Mouse (Mus musculus) gastrocnemius, postnatal 36 days (tissue): ENCODE results near the gene Alg5. TPM values are rescaled to one million over a fixed set of nuclear protein-coding genes. Genes with fewer than 3 reads are reported as not detected.

Experiments used
- DNase-seq, 2 experiments: peaks; one replicate each; pipeline ENCODE4 v3.0.0; 2022
- intact Hi-C: fragments of 180-260 bp; cut with DNase I; formaldehyde crosslinking; loops from one replicate; pipeline ENCODE4 v1.15.1; 2025
- total RNA-seq, 2 experiments: library from RNA; stranded (reverse); gene quantifications; 2 replicates each; pipeline ENCODE4 v1.2.3; 2021

Alg5 gene
- total RNA-seq, 2 experiments from 2014 or later, result 7.5 to 8.0 TPM

DNA sequence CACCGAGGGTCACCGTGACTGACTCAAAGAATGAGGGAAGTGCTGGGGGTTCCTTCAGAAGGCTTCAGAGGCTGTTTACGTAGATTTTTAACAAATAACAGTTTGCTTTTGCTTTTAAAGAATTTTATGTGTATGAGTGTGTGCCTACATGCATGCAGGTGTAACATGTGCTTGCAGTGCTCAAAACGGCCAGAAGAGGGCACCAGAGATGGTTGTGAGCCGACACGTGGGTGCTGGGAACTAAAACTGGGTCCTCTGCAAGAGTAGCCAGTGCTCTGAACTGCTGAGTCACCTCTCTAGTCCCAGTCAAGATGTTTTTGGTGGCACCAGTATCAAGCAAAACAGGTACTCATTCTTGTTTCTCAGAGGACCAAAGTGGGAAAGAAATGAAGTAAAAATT lies 38.3 kb downstream of the Alg5 start:
- intact Hi-C loops, result no loop called here
- DNase-seq, result no peak

DNA sequence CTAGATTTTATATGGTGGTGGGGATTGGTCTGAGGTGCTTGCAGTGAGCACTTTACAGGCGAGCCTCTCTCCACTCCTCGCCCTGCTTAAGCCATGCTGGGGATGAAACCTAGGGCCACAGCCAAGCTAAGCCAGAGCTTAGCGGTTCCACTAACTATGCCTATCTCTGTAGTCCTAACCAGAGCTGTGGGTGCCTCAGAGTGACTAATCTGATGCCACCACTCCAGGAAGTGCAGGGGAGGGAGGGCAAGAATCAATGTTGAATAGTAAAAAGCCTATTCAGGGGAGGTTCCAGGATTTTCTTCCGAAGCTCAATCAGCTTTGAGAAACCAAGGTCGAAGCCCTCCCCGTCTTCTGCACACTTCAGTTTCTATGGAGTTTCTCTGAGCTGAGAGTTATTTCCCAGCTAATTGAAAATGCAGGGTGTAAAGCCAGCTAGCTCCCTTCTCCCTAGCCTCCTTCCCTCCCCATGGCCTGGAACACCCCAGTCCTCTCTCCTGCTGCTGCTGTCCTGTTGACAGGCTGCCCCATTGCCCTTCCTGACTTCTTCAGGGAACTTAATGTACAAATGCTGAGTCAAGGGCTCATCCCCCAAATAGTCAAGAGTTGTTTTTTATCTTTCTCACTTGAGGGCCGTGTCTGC lies 40.8 kb downstream of the Alg5 start:
- intact Hi-C loops, result no loop called here
- DNase-seq, result no peak

DNA sequence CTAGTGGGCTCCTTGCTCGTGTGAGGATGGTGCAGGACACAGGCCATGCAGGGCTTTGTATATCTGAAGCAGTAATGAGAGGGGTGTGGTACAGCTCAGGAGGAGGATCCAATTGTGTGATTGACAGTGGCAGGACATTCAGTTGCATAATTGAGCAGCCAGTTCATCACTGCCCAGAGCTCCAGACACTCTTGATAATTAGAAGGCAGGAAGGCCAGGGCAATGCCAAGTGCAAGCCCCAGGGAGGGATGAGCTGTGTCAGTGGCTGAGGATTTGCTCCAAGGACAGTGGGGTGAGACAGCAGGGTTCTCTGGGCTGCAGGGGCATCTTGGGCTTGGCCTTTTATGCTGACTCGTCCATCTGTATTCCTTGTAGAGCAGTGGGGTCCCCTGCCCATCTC lies 55.3 kb downstream of the Alg5 start:
- intact Hi-C loops, result no loop called here
- no peak for DNase-seq

DNA sequence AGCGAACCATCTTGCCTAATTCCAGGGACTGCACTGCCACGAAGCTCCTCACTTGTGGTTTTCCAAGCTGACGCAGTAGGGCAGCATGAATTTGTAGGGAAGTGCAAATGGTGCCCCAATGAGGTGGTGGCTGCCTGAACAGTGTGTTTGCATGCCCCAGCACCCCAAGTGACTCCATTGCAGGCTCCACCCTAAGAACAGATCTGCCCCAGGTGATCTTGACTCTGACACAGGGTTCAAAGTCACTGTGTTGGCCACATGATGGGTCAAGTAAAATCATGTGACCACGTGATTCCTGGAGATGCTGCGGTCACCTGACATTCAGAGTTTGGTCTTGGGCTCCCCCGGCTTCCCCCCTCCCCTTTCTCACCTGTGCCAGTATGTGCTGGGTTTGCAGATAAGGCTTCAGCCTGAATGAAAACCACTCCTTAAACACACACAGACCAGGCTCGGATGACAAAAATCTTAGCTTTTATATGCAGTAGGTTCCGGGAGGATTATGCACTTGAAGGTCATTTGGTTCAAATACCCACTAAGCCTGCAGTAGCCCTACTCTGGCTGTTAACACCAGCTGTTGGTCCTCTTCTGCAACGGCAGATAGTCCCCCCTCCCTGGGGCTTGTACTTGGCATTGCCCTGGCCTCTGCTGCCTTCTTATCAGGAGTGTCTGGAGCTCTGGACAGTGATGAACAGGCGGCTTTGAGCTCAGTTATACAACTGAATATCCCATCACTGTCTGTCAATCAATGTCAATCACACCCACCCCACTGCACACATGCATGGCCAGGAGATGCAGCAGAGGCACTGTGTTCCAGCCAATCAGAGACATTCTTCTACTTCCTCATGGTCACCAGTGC lies 56.7 kb downstream of the Alg5 start:
- no peak for DNase-seq
- intact Hi-C loops, result no loop called here

DNA sequence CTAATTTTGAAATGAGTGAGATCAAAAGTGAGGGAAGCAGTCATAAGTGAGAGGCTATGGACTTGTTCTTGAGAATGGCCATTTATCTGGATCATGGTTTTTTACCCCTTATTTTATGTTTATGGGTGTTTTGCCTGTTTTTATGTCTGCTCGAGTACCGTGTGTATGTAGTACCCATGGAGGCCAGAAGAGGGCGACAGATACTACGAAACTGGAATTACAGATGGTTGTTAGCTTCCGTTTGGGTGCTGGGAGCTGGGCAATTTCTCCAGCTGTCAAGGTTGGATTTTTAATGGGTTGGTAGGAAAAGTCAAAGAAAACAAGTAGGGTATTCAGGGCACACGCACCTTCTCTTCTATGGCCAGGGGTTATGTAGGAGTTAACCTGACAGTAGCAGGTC lies 58.4 kb downstream of the Alg5 start:
- DNase-seq, result no peak
- intact Hi-C loops, result no loop called here

DNA sequence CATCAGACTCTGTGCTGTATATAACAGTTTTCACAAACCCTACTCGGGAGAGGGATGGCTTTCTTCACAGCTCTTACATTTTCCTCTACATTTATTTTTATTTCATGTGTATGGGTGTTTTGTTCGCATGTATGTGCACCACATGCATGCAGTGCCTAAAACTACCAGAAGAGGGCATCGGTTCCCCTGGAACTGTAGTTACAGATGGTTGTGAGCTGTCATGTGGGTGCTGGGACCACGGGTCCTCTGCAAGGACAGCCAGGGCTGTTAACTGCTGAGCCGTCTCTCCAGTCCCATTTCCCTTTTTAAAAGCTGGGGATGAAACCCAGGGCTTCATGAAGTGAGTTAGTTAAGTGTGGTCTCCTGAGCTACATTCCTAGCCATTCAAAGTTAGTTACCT lies 60.0 kb downstream of the Alg5 start:
- intact Hi-C loops, result no loop called here
- no peak for DNase-seq

DNA sequence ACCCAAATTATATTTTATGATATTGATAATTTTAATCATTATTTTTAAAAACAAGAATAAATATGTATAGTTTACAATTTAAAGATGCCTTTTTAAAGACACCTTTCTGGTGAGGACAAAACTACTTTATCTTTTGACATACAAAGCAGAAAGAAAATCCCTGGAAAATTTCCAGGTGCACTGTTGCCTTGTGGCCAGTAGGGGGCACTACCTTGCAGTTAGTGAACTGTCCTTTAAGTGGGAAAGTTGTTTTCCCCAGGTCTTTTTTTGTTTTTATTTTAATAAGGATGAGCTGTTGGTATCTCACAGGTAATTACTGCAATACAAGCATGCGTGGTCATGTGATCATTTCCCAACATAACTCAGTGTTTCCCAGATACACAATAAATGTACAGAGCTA lies 60.5 kb downstream of the Alg5 start:
- no peak for DNase-seq
- intact Hi-C loops, result no loop called here

DNA sequence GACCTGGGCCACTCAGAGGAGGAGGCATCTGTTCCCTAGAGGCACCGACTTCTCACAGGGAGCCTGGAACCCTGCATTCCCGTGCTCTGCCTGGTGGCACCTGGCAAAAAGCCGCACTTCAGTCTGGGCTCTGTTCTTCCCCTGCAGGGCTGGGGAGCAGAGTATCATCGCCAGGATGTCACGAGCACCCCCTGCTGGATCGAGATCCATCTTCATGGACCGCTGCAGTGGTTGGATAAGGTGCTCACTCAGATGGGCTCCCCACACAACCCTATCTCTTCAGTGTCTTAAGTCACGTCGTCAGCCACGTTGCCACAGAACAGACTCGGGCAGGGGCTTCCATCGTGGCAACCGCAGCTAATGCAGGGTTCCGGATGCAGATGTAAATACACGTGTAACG lies 61.9 kb downstream of the Alg5 start:
- no peak for DNase-seq
- intact Hi-C loops, result no loop called here

Other genes starting within 250 kb of the Alg5 start
- gene Supt20, start 42.7 kb upstream of the Alg5 start, total RNA-seq, result 10 to 100 TPM in 1 of 2 experiments, 1 to 10 TPM in 1; 9.7 to 10.1 TPM
- gene Gm21958, start 21.2 kb upstream of the Alg5 start, total RNA-seq, result not detected
- 10 to 100 TPM in 1 of 2 experiments, 1 to 10 TPM in 1; 9.2 to 11.7 TPM for gene Exosc8, start 146 bp upstream of the Alg5 start, total RNA-seq
- under 1 TPM; 0.17 to 0.41 TPM for gene Smad9, start 20.0 kb downstream of the Alg5 start, total RNA-seq
- gene Rfxap, start 72.3 kb downstream of the Alg5 start, total RNA-seq, result 10 to 100 TPM; 23.7 to 23.9 TPM
- gene Sertm1, start 180.3 kb downstream of the Alg5 start, total RNA-seq, result not detected